Mouse (Mus musculus) left cerebral cortex, postnatal 10 days (tissue): Measurements from ENCODE around the gene Mfsd14b. TPM values are rescaled to one million over a fixed set of nuclear protein-coding genes. Genes with fewer than 3 reads are reported as not detected.
A peak's percentile ranks its signal among the peaks of the same experiment; 100 is the strongest.

ENCODE experiments used
- DNase-seq, 2 experiments: peaks; one replicate each; pipeline ENCODE4 v3.0.0; 2021 to 2022; ENCODE audit warnings: low spot score in 2 of 2, mixed read lengths in 1 of 2; ENCODE audit errors: extremely low spot score in 1 of 2
- intact Hi-C: fragments of 180-260 bp; cut with DNase I; formaldehyde crosslinking; loops from one replicate; pipeline ENCODE4 v1.15.1; 2025
- total RNA-seq, 2 experiments: library from RNA; stranded (reverse); gene quantifications; 2 replicates each; pipeline ENCODE4 v1.2.3; 2021

Gene Mfsd14b
- total RNA-seq, result 10 to 100 TPM; 28.7 to 33.4 TPM

- intact Hi-C loops, result loop anchor here (5.0 to 10.0 kb wide), 2 partner anchors 130 to 668 kb away; no protein-coding TSS in a partner anchor
- DNase-seq, result peak; percentile 90 to 93
Measured at GRCm38 (mm10) chr13:65112459-65113110, at the start of gene Mfsd14b. Gene Mfsd14b (minus strand): TSS chr13:65112975.

GRCm38 (mm10) chr13:65149940-65150339, 37.2 kb upstream of the Mfsd14b start, which contains the start of gene Olfr466:
Gene Olfr466 (plus strand): TSS chr13:65150240.
- intact Hi-C loops, result no loop called here

GRCm38 (mm10) chr13:65137789-65138188, 25.0 kb upstream of the Mfsd14b start, which contains the start of gene Olfr465-ps1:
Gene Olfr465-ps1 (plus strand): TSS chr13:65138089.
- intact Hi-C loops, result no loop called here
- DNase-seq, result no peak

More at GRCm38 (mm10) chr13:65149940-65150339, 37.2 kb upstream of the Mfsd14b start, which contains the start of gene Olfr466:
- DNase-seq, result no peak

- no peak for DNase-seq
- intact Hi-C loops, result no loop called here
Measured at GRCm38 (mm10) chr13:65127063-65127847, 14.5 kb upstream of the Mfsd14b start.

- intact Hi-C loops, result no loop called here
- DNase-seq, result no peak
Measured at GRCm38 (mm10) chr13:65122111-65122510, 9.3 kb upstream of the Mfsd14b start.

GRCm38 (mm10) chr13:65120984-65121383, 8.2 kb upstream of the Mfsd14b start:
- intact Hi-C loops, result no loop called here
- DNase-seq, result no peak

- no peak for DNase-seq
- intact Hi-C loops, result loop anchor here (5.0 to 10.0 kb wide), 2 partner anchors 129 to 668 kb away; no protein-coding TSS in a partner anchor
Measured at GRCm38 (mm10) chr13:65113239-65113638, 464 bp upstream of the Mfsd14b start.

GRCm38 (mm10) chr13:65111961-65112360, 814 bp downstream of the Mfsd14b start:
- intact Hi-C loops, result loop anchor here (5.0 to 10.0 kb wide), 2 partner anchors 130 to 667 kb away; no protein-coding TSS in a partner anchor

GRCm38 (mm10) chr13:65101232-65101631, 11.5 kb downstream of the Mfsd14b start:
- intact Hi-C loops, result no loop called here
- DNase-seq, result no peak

More at GRCm38 (mm10) chr13:65111961-65112360, 814 bp downstream of the Mfsd14b start:
- no peak for DNase-seq

GRCm38 (mm10) chr13:65100678-65101077, 12.1 kb downstream of the Mfsd14b start:
- intact Hi-C loops, result no loop called here
- no peak for DNase-seq

GRCm38 (mm10) chr13:65097018-65097417, 15.8 kb downstream of the Mfsd14b start:
- no peak for DNase-seq
- intact Hi-C loops, result no loop called here

GRCm38 (mm10) chr13:65095923-65096322, 16.9 kb downstream of the Mfsd14b start:
- intact Hi-C loops, result no loop called here
- no peak for DNase-seq

GRCm38 (mm10) chr13:65069969-65070368, 42.8 kb downstream of the Mfsd14b start:
- intact Hi-C loops, result no loop called here

GRCm38 (mm10) chr13:65052660-65053059, 60.1 kb downstream of the Mfsd14b start, which contains the start of gene Prss47:
Gene Prss47 (minus strand): TSS chr13:65052760.
- intact Hi-C loops, result no loop called here
- peak in 1 of 2 experiments; percentile 23 for DNase-seq

More at GRCm38 (mm10) chr13:65069969-65070368, 42.8 kb downstream of the Mfsd14b start:
- no peak for DNase-seq

GRCm38 (mm10) chr13:65035057-65035456, 77.7 kb downstream of the Mfsd14b start:
- intact Hi-C loops, result no loop called here
- DNase-seq, result no peak

- intact Hi-C loops, result no loop called here
- no peak for DNase-seq
Measured at GRCm38 (mm10) chr13:65032758-65033157, 80.0 kb downstream of the Mfsd14b start, which contains the start of gene Spata31d1c. Gene Spata31d1c (plus strand): TSS chr13:65033058.
